Mouse (Mus musculus): ENCODE results near the gene Rex1bd.

- TF ChIP-seq GATA1 (IDR thresholded peaks at IDR 0.05; ENCODE audit: low read length), result no peak
- no peak for TF ChIP-seq TAL1 (IDR thresholded peaks at IDR 0.05; ENCODE audit: low read length)
Observed at GRCm38 (mm10) chr8:70465701-70466100, 40.9 kb downstream of the Rex1bd start.

Data from erythroblast, embryonic 14.5 days (primary cell).